Mouse (Mus musculus) ovary, postnatal 10 days (tissue): ENCODE results near the gene Cpt1c.
A peak's percentile ranks its signal among the peaks of the same experiment; 100 is the strongest.
"Not testable (repeated sequence)": the region's sequence is repeated elsewhere in the genome, so short reads cannot be mapped to it uniquely, and the experiment has no call there.

Experiments used
- DNase-seq: peaks from one replicate; pipeline ENCODE4 v3.0.0; 2022; ENCODE audit warnings: low spot score

Gene Cpt1c

GRCm38 (mm10) chr7:44974383-44975116 is at the start of gene Cpt1c:
Cpt1c (minus strand) TSS chr7:44974851.
- DNase-seq: peak; percentile 56

DNA sequence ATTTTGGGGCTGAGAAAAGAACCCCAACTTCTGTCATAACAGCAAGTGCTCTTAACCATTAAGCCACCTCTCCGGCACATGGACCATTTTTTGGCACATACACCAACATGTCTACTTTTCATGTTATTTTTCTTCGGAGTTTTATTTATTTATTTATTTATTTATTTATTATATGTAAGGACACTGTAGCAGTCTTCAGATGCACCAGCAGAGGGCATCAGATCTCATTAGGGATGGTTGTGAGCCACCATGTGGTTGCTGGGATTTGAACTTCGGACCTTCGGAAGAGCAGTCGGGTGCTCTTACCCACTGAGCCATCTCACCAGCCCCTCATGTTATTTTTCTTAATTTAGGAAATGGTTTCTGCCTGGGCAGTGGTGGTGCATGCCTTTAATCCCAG is 49.1 kb upstream of the Cpt1c start:
- not testable (repeated sequence) for DNase-seq

- DNase-seq: no peak
Measured at GRCm38 (mm10) chr7:45020225-45020624, 45.6 kb upstream of the Cpt1c start.

DNA sequence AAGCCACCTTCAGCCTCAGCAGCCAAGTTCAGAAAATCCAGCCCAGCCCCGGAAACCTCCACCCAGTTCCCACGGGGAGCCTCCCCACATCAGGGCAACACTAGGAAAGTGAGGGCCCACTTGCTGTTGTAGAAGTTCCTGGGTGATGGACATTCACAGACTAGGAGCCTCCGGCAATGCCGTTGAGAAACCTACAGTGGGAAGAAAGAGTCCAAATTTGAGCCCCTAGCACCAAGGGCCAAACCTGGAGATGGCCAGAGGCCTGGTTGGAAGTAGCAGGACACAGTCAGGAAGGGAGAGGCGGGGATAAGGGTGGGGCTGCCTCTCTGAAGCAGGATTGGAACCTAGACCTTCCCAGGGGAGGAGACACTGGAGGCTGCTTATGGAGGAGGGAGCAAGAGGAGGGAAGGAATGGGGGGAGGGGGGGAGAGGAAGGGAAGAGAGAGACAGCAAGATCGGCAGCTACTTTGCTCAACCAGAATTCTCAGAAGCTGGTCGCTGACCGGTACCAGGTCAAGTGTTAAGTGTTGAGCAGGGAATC is 44.5 kb upstream of the Cpt1c start:
- no peak for DNase-seq

GRCm38 (mm10) chr7:45017242-45018061 is 42.8 kb upstream of the Cpt1c start, which contains the start of gene Rras:
Rras (plus strand) TSS chr7:45017961.
- peak; percentile 71 for DNase-seq

DNA sequence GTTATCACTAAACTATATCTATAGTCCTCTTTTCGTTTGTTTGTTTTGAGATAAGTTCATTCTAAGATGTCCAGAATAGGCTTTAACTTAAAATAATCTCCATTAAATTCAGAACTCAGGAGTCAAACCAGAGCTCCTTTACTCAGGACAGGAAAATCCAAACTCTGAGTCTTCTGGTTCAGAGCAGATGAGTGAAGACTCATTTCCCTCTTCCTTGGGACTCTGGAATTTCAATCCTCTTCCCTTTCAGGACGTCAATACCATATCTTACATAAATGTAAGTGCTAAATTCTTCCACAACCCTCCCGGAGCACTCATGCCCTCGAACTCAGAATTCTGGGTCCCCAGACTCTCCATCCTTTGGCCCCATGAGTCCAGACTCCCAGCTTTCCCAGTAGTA is 42.1 kb upstream of the Cpt1c start:
- DNase-seq: no peak

DNA sequence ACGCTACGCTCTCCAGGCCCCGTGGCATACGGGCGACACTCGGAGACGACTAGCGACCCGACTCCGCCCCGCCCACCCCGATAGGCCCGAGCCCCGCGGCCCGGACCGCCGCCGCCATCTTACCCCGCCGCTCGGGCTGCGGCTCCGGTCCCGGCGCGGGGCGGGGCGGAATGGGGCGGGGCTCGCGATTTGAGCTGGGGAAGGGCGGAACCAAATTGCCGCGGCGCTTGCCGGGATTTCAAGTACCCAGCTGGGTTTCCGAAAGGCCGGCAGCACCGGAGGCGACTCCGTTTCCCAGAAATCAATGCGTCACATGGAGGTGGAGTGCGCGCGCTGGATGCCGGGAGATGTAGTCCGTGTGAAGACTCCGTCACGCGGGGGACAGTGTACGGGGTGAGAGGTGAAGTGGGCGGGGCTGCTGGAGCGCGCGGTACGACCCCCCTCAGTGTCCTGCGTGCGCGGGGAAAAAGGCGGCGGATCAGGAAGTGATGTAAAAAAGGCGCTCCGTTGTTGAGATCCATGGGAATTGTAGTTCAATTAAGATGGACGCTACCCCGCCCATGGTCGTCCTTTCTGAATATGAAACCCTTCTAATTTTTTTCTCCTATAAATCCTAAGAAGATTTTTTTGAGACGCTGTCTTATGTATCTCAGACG is 41.4 kb upstream of the Cpt1c start, which contains the start of gene Scaf1:
Gene Scaf1 (minus strand): TSS at position 407 of the 656 bp plus-strand sequence.
- DNase-seq: peak; percentile 87

DNA sequence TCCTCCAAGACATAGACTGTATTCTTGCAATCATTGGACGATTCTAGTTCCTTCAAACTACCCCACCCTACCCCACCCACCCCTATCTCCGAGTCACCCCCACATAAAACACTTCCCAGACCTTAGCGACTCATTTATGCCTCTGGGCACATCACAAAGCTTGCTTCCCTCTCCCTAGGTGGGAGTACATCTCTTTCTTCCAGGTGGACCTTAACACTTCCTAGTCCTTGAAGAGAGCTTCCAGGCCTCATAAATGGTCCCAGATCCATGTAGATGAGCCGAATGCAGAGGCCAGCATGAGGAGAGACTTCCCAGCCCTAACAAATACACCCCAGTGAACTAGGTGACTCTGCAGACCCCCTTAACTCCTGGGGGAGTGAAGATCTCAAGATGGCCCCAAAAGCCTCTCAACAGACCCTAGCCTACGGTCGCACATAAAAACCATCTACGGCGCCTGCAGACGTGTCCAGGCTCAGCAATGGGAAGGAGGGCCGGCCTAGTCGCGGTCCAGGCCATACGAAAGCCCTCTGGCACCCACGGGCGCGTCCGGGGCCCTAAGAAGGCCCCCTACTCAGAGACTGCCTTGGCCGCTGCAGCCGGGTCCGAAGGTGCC is 40.8 kb upstream of the Cpt1c start:
- no peak for DNase-seq

- DNase-seq: no peak
Measured at GRCm38 (mm10) chr7:45014096-45014451, 39.4 kb upstream of the Cpt1c start.

- DNase-seq: no peak
Measured at GRCm38 (mm10) chr7:45013366-45014095, 38.9 kb upstream of the Cpt1c start.

- no peak for DNase-seq
Measured at GRCm38 (mm10) chr7:45012824-45013223, 38.2 kb upstream of the Cpt1c start.

DNA sequence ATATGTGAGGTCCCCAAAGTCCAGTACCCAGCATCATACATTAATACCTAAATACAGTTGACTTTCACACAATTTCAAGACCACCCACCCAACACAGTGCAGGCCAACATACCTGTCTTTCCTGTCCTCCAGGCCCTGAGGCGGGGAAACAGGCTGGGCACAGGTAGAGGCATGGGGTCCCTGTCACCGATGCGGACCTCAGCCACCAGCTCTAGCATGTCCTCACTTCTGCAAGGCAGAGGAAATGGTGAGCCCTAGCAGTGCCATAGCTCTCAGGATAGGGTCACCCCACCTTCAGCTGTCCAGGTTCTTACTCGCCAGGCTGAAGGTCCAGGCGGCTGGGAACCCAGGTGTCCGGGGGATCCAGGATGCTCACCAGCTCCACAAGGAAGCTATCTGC is 37.4 kb upstream of the Cpt1c start:
- DNase-seq: no peak

- DNase-seq: no peak
Measured at GRCm38 (mm10) chr7:45008411-45008810, 33.8 kb upstream of the Cpt1c start.

DNA sequence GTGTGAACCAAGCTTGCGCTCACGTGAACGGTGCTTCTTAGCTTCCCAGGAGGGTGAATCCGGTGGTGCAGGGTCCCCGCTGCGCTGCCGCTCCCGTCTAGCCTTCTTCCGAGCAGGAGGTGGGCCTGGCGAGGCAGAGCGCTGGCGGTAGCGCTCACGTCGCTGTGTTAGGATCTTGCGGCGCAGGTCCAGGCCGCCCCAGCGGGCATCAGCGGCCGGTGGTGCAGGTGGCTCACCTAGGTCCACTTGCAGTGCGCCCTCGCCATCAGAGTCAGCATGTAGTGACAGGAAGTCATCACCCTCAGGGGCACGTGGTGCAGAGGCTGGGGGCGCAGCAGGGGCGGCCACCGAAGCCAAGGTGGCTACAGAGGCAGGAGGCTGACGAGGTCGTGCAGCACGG is 33.2 kb upstream of the Cpt1c start:
- no peak for DNase-seq

DNA sequence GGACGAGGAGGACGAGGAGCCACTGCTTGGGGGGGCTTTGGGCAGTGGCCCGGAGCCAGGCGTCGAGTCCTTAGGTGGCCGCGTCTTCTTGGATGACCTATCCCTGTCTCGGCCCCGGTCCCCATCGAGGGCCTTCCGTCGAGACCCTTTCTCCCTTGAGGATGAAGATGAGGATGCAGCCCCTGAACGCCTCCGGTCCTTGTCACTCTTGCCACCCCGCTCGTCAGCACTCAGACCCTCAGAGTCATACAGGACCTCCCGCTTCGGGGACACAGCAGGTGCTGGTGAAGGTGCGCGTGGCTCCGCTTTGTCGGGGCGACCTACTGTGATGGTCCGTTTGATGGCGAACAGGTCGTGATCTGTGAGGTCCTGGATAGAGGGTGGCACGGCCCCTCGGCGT is 32.5 kb upstream of the Cpt1c start:
- DNase-seq: no peak

DNA sequence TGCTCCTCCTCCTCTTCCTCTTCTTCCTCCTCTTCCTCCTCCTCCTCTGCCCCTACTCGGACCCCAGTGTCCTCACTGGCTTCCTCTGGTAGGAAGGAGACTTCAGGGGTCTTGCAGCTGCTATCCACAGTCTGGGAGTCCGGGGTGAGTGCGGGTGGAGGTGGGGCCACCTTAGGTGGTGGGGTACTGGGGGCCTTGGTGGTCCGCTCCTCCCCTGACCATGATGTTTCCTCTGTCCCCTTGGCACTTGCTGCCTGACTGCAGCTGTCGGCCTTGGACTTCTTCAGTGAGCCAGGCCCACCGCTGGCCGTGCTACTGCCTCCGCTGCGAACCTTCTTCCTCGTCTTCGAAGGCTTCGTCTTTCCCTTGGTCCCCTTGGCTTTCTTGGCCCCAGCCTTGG is 31.9 kb upstream of the Cpt1c start:
- DNase-seq: no peak

- no peak for DNase-seq
Measured at GRCm38 (mm10) chr7:45005321-45005992, 30.8 kb upstream of the Cpt1c start.

DNA sequence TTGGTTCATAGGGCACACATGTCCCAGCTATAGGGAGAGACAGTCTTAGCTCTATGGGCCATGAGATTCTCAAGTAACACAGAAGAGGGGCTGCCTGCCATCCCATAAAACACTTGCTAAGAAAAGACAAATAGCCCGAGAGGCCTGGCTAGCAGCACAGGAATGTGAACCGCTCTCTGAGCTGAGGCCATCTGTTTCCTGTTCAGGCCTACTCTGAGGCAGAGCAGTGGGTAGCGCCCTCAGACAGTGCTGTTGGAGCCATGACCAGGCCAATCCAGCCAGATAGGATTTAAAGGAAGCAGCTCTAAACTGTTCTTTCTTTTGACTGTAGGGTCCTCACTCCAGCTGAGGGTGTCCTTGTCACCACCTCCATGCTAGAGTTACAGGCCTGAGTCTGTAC is 29.9 kb upstream of the Cpt1c start:
- no peak for DNase-seq

GRCm38 (mm10) chr7:45002440-45002839 is 27.8 kb upstream of the Cpt1c start:
- no peak for DNase-seq

GRCm38 (mm10) chr7:45000539-45001114 is 26.0 kb upstream of the Cpt1c start:
- DNase-seq: no peak
